Mouse (Mus musculus) cerebellum, adult (tissue): ENCODE data around the gene Tradd.
"Not testable (repeated sequence)": the region's sequence is repeated elsewhere in the genome, so short reads cannot be mapped to it uniquely, and the experiment has no call there.

Experiments
- ATAC-seq: cut with Nextera tagmentation; 2 replicates; pipeline ENCODE4 v1.9.2; 2017; ENCODE audit warnings: mild to moderate bottlenecking, moderate library complexity, mixed read lengths; ENCODE audit not compliant: insufficient number of reproducible peaks, low FRiP score, low TSS enrichment

The Tradd gene

GRCm38 (mm10) chr8:105295895-105296573 lies 31.6 kb upstream of the Tradd start, which contains the start of gene Exoc3l:
TSS of gene Exoc3l (minus strand) at chr8:105296101.
- ATAC-seq, result no peak

- ATAC-seq, result no peak
Observed at GRCm38 (mm10) chr8:105295256-105295655, 30.8 kb upstream of the Tradd start.

DNA sequence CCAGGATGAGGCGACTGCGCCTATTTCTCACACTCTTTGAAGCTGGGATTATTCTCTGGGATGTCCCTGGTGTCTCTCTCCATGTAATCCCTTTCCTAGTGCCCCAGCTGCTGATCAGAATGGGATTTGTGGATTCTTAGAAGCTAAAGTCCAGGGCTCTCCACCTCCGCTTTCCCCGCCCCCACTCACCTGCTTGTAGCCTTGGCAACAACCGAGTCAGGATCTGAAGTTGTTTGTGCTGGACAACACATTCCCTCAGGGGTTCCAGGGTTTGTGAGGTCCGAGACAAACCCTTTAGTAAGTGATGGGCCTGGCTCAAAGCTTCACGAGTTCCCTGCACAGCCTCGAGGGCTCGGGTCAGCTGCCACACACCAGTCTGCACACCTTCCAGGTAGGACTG lies 30.4 kb upstream of the Tradd start:
- ATAC-seq, result no peak

GRCm38 (mm10) chr8:105293405-105293804 lies 29.0 kb upstream of the Tradd start:
- ATAC-seq, result peak; percentile 4; the same call in 1 of the 2 replicates

DNA sequence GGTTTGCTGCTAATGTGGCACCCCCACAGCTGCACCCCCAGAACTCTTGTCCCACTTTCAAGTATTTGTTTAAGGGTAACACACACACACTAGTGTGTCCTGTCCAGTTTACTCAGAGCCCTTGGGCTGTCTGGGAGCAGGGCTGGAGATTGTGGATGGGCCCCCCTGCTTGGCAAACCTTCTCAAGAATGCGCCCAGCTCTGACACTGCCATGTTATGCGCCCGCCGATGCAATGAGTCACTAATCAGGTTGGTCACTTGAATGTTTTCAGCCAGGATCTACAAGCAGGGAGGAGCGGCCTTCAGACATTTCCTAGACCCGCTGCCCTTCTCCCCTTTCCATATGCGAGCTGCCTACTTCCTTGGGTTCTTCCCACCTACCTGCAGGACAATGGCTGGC lies 28.1 kb upstream of the Tradd start:
- no peak for ATAC-seq

- not testable (repeated sequence) for ATAC-seq
Observed at GRCm38 (mm10) chr8:105291802-105292201, 27.4 kb upstream of the Tradd start.

- ATAC-seq, result not testable (repeated sequence)
Observed at GRCm38 (mm10) chr8:105291364-105291763, 27.0 kb upstream of the Tradd start.

GRCm38 (mm10) chr8:105290554-105291314 lies 26.3 kb upstream of the Tradd start:
- ATAC-seq, result no peak

GRCm38 (mm10) chr8:105289805-105290460 lies 25.5 kb upstream of the Tradd start, which contains the start of gene 4931428F04Rik:
TSS of gene 4931428F04Rik (minus strand) at chr8:105289864.
- ATAC-seq, result peak; percentile 6; the same call in 1 of the 2 replicates

DNA sequence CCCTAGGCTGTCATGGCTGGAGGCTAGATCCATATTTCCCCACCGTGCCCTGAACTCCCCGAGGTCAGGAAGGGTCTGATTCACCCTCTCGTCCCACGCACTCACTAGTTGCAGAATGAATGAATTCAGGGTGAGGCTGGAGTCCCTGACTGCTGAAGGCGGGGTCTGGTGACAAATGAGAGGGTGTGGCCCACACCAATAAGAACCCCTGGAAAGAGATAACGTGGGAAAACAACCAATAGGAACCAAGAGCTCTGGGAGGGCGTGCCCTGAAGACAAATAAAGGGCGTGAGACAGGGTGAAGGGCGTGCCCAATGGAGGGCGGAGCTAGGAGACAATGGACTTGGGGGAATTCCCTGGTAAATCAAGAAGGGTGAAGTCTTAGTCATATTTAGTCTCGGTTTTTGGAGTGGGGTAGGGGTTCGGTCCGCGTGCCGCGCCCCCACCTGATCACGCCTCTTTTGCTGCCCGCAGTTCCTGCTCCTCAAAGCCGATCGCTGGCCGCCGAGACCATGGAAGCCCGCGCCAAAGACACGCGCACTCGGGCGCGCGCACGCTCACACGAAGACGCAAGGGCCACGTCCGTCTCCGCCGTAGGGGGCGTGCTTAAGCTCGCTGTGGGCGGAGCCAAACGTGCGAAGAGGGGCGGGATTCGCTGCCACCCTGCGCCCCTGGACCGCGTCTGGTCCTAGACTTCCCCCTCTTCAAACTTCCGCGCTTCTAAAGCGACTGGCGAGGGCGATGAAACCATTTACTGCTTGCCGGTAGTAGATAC lies 24.7 kb upstream of the Tradd start:
- peak; percentile 73 for ATAC-seq

DNA sequence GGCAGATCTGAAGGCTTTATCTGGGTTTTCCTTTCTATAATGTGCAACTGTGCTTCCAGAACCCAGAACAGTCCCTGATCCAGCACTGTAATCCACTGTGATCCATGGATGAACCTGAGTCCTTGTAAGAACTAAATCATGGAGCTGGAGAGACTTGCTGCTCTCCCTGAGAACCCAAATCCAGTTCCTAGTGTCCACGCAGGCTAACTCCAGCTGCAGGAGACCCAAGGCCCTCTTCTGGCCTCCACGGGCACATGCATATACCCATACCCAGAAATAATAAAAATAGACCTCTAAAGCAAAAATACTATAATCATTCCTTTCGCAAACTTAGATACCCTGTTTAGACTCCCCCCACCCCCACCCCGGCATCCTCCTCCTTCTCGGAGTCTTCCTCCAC lies 23.8 kb upstream of the Tradd start:
- no peak for ATAC-seq

DNA sequence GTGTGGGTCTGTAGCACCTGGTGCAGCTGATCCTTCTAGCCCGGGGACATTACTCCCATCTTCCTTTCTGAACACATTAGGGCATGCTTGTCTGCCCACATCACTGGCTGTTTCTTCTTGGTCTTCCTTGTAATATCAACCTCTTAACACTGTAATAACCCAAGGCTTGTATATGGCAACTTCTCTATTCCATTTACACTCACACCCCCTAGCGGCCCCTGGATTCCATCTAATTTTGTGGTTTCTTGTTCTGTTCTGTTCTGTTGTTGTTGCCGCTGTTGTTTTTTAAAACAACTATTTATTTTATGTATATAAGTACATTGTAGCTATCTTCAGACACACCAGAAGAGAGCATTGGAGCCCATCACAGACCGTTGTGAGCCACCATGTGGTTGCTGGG lies 22.5 kb upstream of the Tradd start:
- no peak for ATAC-seq

DNA sequence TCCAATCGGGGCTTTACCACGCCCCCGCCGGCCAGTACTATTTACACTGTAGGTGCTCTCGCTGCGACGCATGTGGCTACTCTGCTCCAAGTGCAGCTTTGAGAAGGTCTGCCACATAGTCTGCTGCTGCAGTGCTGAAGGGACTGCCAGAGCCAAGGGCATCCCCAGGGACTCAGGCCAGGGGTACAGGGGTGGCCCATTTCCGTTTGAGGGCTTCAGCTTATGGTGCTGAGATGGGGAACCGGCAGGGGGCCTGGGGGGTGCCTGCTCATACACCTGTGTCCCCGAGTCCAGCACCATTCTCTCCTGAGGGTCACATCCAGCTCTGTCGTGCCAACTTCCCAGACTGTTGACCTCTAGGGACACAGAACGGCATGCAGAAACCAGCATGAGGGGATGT lies 21.1 kb upstream of the Tradd start:
- ATAC-seq, result no peak

GRCm38 (mm10) chr8:105283074-105283473 lies 18.7 kb upstream of the Tradd start:
- 0 out of 2 replicates have a peak, but pooled peaks have one; percentile 16 for ATAC-seq

- no peak for ATAC-seq
Observed at GRCm38 (mm10) chr8:105282239-105282638, 17.8 kb upstream of the Tradd start.

- ATAC-seq, result no peak
Observed at GRCm38 (mm10) chr8:105281821-105282220, 17.4 kb upstream of the Tradd start.

GRCm38 (mm10) chr8:105280567-105280966 lies 16.2 kb upstream of the Tradd start:
- ATAC-seq, result no peak

DNA sequence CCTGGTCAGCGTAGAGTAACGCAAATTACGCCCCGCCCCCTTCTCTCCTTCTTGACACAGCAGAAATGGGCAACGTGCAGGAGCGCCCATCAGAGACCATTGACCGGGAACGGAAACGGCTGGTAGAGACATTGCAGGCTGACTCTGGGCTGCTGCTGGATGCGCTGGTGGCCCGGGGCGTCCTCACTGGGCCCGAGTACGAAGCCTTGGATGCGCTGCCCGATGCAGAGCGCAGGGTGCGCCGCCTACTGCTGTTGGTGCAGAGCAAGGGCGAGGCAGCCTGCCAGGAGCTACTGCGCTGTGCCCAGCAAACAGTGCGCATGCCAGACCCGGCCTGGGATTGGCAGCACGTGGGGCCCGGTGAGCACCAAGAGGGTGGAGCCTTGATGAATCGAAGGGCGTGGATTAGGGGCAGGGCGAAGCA lies 14.5 kb upstream of the Tradd start:
- ATAC-seq, result peak; percentile 73

DNA sequence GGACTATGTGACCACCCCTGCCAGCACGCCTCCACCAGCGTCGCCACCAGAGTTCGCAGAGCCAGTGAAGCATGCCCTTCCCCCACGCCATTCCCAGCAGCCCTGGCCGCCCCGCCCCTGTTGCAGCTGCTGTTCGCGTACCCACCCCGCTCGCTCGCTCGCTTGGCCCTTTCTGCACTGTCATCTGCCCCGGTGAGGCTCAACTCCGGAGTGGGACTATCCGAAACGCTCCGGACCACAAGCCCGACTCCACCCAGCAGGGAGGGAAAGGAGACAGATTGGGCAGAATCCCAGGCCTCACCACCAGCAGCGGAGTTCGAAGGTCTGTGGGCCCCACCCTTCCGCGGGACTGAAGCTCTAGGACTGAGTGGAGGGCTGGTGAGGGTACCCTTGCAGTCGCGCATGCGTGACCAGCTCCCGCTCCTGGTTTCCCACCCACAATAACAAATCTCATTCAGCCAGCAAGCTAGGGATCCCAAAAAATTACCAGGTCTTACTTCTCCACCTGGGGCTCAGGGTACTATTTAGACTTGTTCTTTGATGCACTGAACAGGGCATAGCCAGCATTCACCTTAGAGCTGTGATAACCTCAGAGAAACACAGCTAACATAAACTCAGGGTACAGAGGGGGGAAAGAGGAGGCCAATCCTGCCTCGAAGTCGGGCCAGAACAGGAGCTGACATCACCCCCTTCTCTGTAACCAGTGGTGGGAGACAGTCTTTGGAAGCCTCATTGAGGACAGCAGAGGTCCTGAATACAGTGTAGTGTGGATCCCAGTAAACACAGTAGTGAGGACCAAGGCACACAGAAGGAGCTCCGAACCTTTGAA lies 12.1 kb upstream of the Tradd start:
- no peak for ATAC-seq
